Mouse (Mus musculus): Measurements from ENCODE around the gene Hira.
"Not testable (repeated sequence)": the region's sequence is repeated elsewhere in the genome, so short reads cannot be mapped to it uniquely, and the experiment has no call there.

The Hira gene

DNA sequence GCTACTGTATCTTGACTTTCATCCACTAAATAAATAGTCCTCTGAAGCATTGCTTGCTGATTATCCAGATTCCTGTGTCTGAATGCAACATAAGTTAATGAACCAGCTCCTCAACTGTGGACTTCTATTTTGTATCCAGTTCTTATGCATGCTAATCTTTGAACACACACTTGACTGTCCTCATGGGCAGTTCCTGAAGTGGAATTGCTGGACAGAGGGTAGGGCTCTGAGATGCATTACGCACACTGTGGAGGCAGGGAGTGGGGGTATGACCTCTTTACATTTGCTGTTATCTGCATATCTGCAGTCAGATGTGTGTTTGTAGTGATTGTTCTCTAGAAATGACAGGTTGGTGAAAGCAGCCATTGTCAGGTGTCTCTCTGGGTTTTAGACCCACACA lies 51.1 kb downstream of the Hira start:
- no peak for DNase-seq

DNA sequence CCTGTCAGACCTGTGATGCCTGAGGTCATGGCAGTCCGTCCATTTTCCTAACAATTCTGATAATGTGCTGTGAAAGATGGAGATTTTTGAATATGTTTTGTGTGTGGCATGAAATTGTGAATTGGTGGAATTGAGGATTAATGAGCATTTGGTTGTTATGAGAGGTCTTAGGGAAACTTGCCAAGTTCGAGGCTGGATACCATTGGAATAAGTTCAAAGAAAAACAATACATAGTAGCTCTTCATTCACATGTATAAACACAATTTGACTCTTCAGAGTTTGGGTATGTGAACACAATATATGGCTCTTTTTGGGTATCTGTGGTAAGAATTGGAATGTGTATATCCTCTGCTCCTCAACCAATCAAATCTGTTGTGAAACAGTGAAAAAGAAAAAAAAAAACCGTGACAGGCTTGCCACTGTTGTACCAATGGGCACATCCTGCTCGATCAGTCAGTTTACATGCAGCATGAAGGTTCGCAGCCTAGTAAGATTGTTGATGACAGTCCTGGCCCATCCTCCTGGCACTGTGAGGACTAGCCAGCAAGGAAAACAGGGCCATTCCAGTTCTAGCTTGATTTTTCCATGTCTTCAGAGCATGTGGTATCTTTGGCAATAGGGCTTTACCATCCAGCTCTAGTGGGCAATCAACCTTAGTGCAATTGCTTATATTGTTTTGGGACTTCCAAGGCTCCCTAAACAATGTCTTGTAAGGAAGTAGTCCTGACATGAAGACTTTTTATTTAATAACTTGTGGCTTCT lies 61.7 kb downstream of the Hira start:
- DNase-seq = no peak

DNA sequence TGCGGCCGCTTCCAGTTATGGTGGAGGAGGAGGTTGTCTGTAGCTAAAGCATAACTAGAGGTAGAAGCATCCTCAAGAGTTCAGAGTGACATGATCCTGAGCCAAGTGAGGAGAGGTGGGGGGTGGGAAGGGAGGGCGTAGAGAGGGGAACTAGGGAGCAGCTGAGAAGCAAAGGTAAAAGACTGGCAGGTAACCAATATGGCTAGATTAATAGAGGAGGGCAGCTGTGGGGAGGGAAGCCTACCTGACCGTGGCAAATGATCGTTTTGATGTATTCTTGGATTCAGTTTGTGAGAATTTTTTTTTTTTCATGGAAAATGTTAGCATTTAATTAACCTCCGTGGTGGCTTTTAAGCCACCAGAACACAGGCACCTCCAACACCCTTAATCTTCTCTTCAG lies 67.1 kb downstream of the Hira start:
- no peak for DNase-seq

GRCm38 (mm10) chr16:18948941-18949340 lies 72.1 kb downstream of the Hira start:
- no peak for DNase-seq

DNA sequence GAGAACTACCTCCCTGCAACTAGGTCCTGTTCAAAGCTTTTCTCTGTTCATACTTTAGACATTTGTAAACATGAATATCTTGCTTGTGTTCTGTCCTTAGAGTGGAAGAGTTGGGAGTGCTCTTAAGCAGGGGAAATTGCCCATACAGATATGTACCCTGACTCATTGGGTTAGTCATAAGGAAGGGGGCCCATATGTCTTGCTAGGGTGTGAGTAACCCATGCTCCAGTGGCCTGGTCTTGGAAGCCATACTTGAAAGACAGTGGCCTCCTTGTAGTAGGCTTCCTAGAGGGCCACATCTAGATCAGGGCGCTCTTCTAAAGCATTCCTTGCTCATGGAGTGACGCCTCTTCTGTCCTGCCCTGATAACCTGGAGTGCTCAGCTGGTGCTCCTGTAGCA lies 73.5 kb downstream of the Hira start:
- DNase-seq = no peak

GRCm38 (mm10) chr16:18952813-18953212 lies 76.0 kb downstream of the Hira start:
- DNase-seq = no peak

DNA sequence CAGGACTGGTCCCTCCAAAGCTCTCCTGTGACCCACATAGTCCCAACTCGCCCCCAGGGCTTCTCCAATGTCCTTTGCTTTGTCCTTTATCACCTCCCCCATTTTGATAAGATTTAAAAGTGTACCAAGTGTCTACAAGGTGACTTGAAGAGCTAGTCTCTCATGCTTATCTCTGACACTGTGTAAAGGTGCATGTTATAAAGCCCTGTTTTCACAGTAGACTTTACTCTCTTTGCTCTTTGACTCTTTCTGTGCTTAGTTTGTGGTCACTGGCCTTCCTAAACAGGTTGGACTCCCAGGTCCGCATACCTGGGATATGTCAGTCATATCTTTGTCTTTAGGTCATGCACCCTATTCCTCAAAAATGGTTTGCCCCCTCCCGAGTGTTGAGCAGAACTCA lies 78.2 kb downstream of the Hira start:
- no peak for DNase-seq

DNA sequence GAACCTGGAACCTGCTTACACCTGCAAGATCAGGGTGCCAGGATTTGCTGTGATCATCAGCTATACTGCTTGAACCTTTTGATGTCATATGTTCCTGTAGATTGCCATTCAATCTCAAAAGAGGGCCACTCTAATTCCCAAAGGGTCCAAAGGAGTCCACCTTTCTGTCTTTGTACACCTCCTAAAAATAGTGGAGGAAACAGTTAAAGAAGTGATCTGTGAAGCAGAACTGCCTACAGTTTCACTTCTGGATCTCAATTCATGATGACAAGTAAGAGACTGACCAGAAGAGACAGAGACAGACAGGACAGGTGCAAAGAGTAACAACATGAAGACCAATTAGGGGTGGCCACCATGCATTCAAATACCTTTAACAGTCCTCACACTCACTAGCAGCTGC lies 86.6 kb downstream of the Hira start:
- no peak for DNase-seq

- DNase-seq = no peak
Measured at GRCm38 (mm10) chr16:18969420-18970128, 92.7 kb downstream of the Hira start.

DNA sequence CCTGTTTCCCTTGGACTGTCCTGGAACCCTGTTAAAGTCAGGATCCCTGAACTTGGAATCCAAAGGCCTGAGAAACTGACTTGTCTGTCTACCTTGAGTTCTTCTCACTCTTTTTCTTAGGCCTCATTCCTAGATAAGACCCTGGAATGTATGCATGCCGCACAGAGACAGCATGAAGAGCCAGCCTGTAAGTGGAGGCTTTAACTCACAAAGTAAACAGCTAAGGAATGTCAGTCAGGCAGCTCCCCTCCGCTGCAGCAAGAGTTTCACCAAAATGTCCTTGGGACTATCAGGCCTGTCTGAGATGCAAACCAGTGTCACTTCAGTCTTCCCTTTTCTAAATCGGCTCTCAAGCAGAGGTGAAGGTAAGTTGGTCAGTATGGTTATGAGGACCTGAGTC lies 94.0 kb downstream of the Hira start:
- no peak for DNase-seq

DNA sequence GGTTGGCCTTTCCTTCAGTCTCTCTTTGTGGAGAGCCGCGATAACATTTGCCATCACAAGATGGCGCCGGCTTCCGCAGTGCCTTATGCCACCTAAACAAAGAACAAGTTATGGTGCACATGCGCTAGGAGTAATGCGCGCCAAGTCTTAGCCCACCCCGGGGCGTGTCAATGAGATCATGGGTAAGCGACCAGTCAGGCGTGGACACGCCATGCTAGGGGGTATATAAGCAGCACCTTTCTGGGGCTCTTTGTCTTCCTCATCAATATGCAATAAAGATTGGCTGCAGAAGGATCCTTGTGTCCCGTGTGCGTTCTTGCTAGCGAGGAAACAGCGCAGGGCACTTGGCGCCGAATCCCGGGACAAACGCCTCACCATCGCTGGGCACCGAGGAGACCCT lies 98.8 kb downstream of the Hira start:
- not testable (repeated sequence) for DNase-seq

- no peak for DNase-seq
Measured at GRCm38 (mm10) chr16:18976315-18976714, 99.5 kb downstream of the Hira start.

- no peak for DNase-seq
Measured at GRCm38 (mm10) chr16:18986381-18986780, 109.5 kb downstream of the Hira start.

DNA sequence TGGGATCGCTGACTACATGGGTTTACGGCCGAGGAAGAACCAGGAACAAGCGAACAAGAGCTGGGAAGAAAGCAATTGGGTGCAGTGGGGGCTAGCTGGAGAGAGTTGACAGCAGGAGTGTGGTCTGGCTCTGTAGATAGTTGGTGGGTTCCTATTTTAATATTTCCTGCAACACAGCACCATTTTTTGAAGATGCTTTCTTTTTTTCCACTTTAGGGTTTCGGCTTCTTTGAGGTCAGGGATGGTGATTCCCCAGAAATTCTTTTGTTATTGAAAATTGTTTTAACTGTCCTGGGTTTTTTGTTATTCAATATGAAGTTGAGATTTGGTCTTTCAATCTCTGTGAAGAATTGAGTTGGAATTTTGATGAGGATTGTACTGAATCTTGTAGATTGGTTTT lies 110.0 kb downstream of the Hira start:
- no peak for DNase-seq

DNA sequence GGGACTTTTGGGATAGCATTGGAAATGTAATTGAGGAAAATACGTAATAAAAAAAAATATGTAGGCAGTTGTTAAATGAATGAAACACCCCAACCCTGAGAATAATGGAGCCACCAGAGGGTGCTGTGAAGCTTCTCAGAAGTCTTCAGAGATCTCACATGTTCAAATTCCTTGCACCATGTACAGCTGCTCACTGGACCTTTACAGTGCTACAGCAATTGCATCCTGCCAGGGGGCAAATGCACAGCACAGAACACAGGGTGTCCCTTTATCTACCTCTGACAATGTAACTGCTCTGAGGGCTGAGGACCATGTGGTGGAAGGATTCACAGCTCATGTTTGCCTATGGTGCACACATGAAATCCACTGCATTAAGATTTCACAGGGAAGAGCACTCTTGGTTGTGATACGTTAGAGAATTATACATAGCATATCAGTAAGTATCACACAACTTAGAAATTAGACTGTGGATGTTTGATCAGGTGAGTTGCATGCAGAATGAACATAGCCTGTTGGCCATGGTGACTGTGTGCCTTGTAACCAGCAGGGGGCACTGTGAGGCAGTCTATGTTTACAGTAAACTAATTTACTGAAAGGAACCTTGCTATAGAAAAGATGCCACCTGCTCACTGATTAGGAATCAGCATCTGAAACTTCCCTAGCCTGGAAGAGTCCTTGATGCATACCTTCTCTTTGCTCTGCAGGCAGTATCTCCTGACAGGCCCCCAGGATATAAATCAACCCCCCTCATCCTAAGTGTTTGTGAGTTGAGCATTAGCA lies 126.0 kb downstream of the Hira start:
- not testable (repeated sequence) for DNase-seq

GRCm38 (mm10) chr16:19003757-19004156 lies 126.9 kb downstream of the Hira start:
- no peak for DNase-seq

DNA sequence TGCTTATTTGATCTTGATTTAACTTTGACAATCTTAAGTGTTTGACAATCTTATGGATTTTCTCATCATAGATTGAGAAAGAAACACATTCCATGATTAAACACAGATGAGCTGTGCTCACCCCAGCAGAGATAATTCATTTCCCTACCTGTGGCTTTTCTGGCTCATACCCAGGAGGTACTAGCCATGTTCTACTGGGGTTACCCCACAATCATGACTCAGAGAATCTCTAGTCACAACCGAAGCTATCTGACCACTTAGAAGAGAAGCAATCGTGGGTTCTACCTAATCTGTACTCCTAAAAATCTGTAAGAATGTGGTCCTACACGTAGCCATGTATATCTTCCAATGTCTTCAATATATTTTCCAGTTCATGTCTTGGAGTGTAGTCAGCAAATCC lies 128.5 kb downstream of the Hira start:
- no peak for DNase-seq

DNA sequence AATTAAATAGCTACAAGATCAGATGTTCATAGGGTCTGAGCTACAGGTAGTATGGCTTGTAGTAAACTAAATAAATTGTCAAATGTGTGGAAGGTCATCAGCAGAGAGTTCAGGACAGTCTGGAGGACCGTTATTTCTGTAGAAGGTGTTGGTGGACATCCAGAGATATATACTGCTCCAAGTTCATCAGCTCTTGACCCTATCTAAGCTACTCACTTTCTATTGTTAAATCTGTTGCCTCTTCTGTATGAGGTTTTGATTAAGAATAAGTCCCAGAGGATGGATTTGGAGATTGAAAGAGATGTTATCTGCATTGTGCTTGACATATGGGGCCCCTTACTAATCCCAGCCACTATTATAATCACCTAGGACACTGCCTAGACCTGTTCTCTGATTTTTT lies 129.9 kb downstream of the Hira start:
- no peak for DNase-seq

GRCm38 (mm10) chr16:19007186-19007591 lies 130.4 kb downstream of the Hira start:
- not testable (repeated sequence) for DNase-seq

DNA sequence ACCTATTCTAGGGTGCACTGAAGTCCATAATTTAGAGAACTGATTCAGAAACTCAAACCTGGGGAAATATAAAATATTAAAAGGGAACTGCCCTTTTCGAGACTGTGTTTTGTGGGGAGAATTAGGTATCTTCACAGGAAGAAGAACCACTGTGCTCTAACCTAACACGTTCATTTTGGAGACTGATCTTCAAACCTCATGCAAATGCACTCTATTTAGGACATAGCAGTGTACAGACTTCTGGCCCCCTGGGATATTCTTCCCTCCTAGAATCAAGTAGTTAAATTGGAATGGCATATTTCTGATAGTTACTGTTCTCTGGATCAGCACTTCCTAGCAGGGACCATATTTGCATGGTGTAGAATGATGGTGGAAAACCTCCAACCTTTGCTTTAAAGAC lies 133.9 kb downstream of the Hira start:
- DNase-seq = no peak

DNA sequence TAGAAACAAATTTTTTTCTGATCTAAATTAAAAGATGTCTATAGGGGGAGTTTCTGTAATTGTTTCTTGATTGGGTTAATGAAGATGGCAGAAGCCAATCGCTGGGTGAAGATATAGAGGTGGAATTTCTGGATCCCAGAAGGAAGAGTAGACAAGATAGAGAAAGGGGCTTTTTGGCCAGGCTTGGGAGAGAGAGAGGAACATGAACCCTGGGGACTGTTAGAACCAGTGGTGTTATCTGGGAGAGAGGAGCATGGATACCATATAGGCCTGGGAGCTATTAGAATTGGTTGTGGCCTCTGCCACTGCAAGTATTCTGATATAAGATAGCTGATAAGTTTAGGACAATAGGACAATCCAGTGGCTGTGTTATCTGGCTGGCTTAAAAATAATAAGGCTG lies 136.7 kb downstream of the Hira start:
- DNase-seq = no peak

- no peak for DNase-seq
Measured at GRCm38 (mm10) chr16:19014650-19015049, 137.8 kb downstream of the Hira start.

All from cerebellum, adult 18-20 months (tissue).